Mouse (Mus musculus) forebrain, embryonic 16.5 days (tissue): ENCODE measurements at regions not wholly inside any gene's neighbourhood (a gene's known extent, or its start where the extent isn't known, plus 50 kb on each side); places are given as distances from the start of the nearest gene placed in this dataset.

Experiments used
- ATAC-seq: fragments of 200-750 bp; cut with Nextera tagmentation; 2 replicates; pipeline ENCODE4 v1.8.0; 2017; ENCODE audit warnings: mild to moderate bottlenecking, moderate library complexity
- H3K27ac ChIP-seq: fragments of 300-500 bp; sonication (generic); 2 replicates; pipeline ENCODE4 v1.5.1; 2014; ENCODE audit warnings: low read length, control low read depth
- H3K27me3 ChIP-seq: fragments of 300-500 bp; sonication (generic); replicated peaks from 2 replicates; pipeline ENCODE4 v1.6.1; 2014; ENCODE audit warnings: low read length; ENCODE audit not compliant: control insufficient read depth, insufficient read depth
- H3K36me3 ChIP-seq: fragments of 300-500 bp; sonication (generic); 2 replicates; pipeline ENCODE4 v1.6.1; 2014; ENCODE audit not compliant: control insufficient read depth, insufficient read depth
- H3K4me1 ChIP-seq: fragments of 300-500 bp; sonication (generic); replicated peaks from 2 replicates; pipeline ENCODE4 v1.6.1; 2014; ENCODE audit warnings: low read length; ENCODE audit not compliant: control insufficient read depth, insufficient read depth
- H3K4me2 ChIP-seq: fragments of 300-500 bp; sonication (generic); 2 replicates; pipeline ENCODE4 v1.6.1; 2014; ENCODE audit warnings: mild to moderate bottlenecking, low read length, control low read depth
- H3K4me3 ChIP-seq: fragments of 300-500 bp; sonication (generic); replicated peaks from 2 replicates; pipeline ENCODE4 v1.5.1; 2014; ENCODE audit warnings: mild to moderate bottlenecking, low read length, control low read depth
- H3K9ac ChIP-seq: fragments of 300-500 bp; sonication (generic); replicated peaks from 2 replicates; pipeline ENCODE4 v1.6.1; 2014; ENCODE audit warnings: low read depth, low read length, control low read depth
- H3K9me3 ChIP-seq: fragments of 300-500 bp; sonication (generic); 2 replicates; pipeline ENCODE4 v1.6.1; 2016; ENCODE audit warnings: low read length; ENCODE audit not compliant: control insufficient read depth
- WGBS: fragments of 180-500 bp; shearing (Covaris S2); extraction: QIAGEN DNeasy Blood & Tissue Kit; methylation state at CpG from one replicate; pipeline ENCODE4 v1.1.7; 2014; 5-methylcytosine and 5-hydroxymethylcytosine counted together

- Histone ChIP-seq H3K27me3 (peaks cover 5% of the 10 kb centered on the region), H3K9me3 (no peaks in the 10 kb centered on the region)
- 77% methylated on average over 4 of the region's 4 CpGs for WGBS
Measured at GRCm38 (mm10) chr5:146675887-146676277, 90.8 kb upstream of the Gpr12 start.

GRCm38 (mm10) chr5:146675006-146675886 lies 90.2 kb upstream of the Gpr12 start:
- H3K9ac ChIP-seq: no peak overlapping the region
- no peak overlapping the region for H3K4me2 ChIP-seq
- ATAC-seq: peak; percentile 31; the same call in 1 of the 2 replicates
- H3K36me3 ChIP-seq: no peaks in the 10 kb centered on the region
- no peak overlapping the region for H3K4me3 ChIP-seq
- H3K4me1 ChIP-seq: no peaks in the 10 kb centered on the region
- no peak overlapping the region for H3K27ac ChIP-seq
- H3K9me3 ChIP-seq: no peaks in the 10 kb centered on the region
- WGBS: 15% methylated on average over 19 of the region's 19 CpGs
- H3K27me3 ChIP-seq: peaks cover 5% of the 10 kb centered on the region

More at GRCm38 (mm10) chr5:146675887-146676277, 90.8 kb upstream of the Gpr12 start:
- H3K4me2 ChIP-seq: no peak overlapping the region
- H3K9ac ChIP-seq: no peak overlapping the region
- no peak overlapping the region for H3K4me3 ChIP-seq
- H3K27ac ChIP-seq: no peak overlapping the region
- no peaks in the 10 kb centered on the region for H3K36me3 ChIP-seq
- no peak for ATAC-seq
- no peaks in the 10 kb centered on the region for H3K4me1 ChIP-seq

GRCm38 (mm10) chr5:146661751-146662150 lies 76.7 kb upstream of the Gpr12 start:
- no peak overlapping the region for H3K4me3 ChIP-seq
- no peaks in the 10 kb centered on the region for H3K9me3 ChIP-seq
- WGBS: 75% methylated on average over 8 of the region's 8 CpGs
- H3K4me2 ChIP-seq: no peak overlapping the region
- H3K27ac ChIP-seq: no peak overlapping the region
- no peak for ATAC-seq
- no peak overlapping the region for H3K9ac ChIP-seq
- no peaks in the 10 kb centered on the region for H3K36me3 ChIP-seq
- H3K27me3 ChIP-seq: no peaks in the 10 kb centered on the region
- H3K4me1 ChIP-seq: no peaks in the 10 kb centered on the region

- Histone ChIP-seq H3K9me3 (no peaks in the 10 kb centered on the region), H3K4me1 (peaks cover 4% of the 10 kb centered on the region; the same call in 1 of the 2 replicates), H3K27ac (no peak overlapping the region), H3K27me3 (no peaks in the 10 kb centered on the region), H3K4me2 (no peak overlapping the region), H3K36me3 (no peaks in the 10 kb centered on the region), H3K9ac (no peak overlapping the region), H3K4me3 (no peak overlapping the region)
- ATAC-seq: no peak
- WGBS: 86% methylated on average over 2 of the region's 2 CpGs
Measured at GRCm38 (mm10) chr5:146657228-146657627, 72.2 kb upstream of the Gpr12 start.

- no peak for ATAC-seq
- no peaks in the 10 kb centered on the region for H3K36me3 ChIP-seq
- no peak overlapping the region for H3K27ac ChIP-seq
- no peak overlapping the region for H3K4me2 ChIP-seq
- WGBS: 70% methylated on average over 7 of the region's 7 CpGs
- no peak overlapping the region for H3K4me3 ChIP-seq
- peaks cover 4% of the 10 kb centered on the region; the same call in 1 of the 2 replicates for H3K4me1 ChIP-seq
- no peak overlapping the region for H3K9ac ChIP-seq
- no peaks in the 10 kb centered on the region for H3K27me3 ChIP-seq
- no peaks in the 10 kb centered on the region for H3K9me3 ChIP-seq
Measured at GRCm38 (mm10) chr5:146655394-146655793, 70.4 kb upstream of the Gpr12 start.

GRCm38 (mm10) chr5:146653686-146654450 lies 68.8 kb upstream of the Gpr12 start:
- Histone ChIP-seq H3K27me3 (no peaks in the 10 kb centered on the region), H3K4me1 (peaks cover 4% of the 10 kb centered on the region; the same call in 1 of the 2 replicates), H3K27ac (no peak overlapping the region), H3K9ac (no peak overlapping the region), H3K4me2 (peak overlapping the region; percentile 17), H3K9me3 (no peaks in the 10 kb centered on the region), H3K4me3 (no peak overlapping the region), H3K36me3 (no peaks in the 10 kb centered on the region)
- peak; percentile 23; the same call in 1 of the 2 replicates for ATAC-seq
- WGBS: 65% methylated on average over 19 of the region's 19 CpGs

- Histone ChIP-seq H3K36me3 (no peaks in the 10 kb centered on the region), H3K9ac (no peak overlapping the region), H3K4me2 (no peak overlapping the region), H3K9me3 (no peaks in the 10 kb centered on the region), H3K4me1 (peaks cover 6% of the 10 kb centered on the region), H3K27me3 (no peaks in the 10 kb centered on the region), H3K27ac (no peak overlapping the region), H3K4me3 (no peak overlapping the region)
- WGBS: 2% methylated on average over 4 of the region's 5 CpGs
- no peak for ATAC-seq
Measured at GRCm38 (mm10) chr5:146652874-146653273, 67.8 kb upstream of the Gpr12 start.

GRCm38 (mm10) chr5:146648519-146649060 lies 63.6 kb upstream of the Gpr12 start:
- no peaks in the 10 kb centered on the region for H3K36me3 ChIP-seq
- H3K4me3 ChIP-seq: no peak overlapping the region
- H3K4me2 ChIP-seq: no peak overlapping the region
- H3K9ac ChIP-seq: no peak overlapping the region
- H3K27me3 ChIP-seq: no peaks in the 10 kb centered on the region
- H3K4me1 ChIP-seq: peaks cover 9% of the 10 kb centered on the region
- H3K9me3 ChIP-seq: no peaks in the 10 kb centered on the region
- no peak overlapping the region for H3K27ac ChIP-seq
- no peak for ATAC-seq
- 63% methylated on average over 4 of the region's 4 CpGs for WGBS
